Mouse (Mus musculus): ENCODE data around the gene Fam222a.

Gene Fam222a

GRCm38 (mm10) chr5:114567565-114568197, at the start of gene Fam222a:
Gene Fam222a (plus strand): TSS chr5:114568016.
- peak; percentile 79 for DNase-seq

GRCm38 (mm10) chr5:114528355-114528754, 39.5 kb upstream of the Fam222a start:
- no peak for DNase-seq

DNA sequence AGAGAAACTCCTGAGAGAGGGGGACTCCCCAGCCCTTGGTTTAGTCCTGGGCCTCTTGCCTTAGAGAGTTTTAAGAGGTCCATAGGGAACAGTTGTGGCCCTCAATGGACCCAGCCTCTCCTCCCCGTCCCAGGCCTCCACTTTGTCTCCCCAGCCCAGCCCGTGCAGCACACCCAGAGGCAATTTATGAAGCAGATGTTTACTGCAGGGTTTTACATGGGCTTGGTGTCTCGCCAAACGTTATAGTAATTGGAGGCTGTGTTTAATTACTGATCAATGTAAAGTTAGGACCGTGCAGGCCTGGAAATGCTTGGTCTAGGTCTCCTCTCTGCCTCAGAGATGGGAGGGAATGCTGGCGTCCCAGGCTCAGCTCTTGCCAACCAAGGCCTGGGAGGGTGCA, 37.5 kb upstream of the Fam222a start:
- DNase-seq: no peak

- DNase-seq: no peak
Observed at GRCm38 (mm10) chr5:114532055-114532454, 35.8 kb upstream of the Fam222a start.

DNA sequence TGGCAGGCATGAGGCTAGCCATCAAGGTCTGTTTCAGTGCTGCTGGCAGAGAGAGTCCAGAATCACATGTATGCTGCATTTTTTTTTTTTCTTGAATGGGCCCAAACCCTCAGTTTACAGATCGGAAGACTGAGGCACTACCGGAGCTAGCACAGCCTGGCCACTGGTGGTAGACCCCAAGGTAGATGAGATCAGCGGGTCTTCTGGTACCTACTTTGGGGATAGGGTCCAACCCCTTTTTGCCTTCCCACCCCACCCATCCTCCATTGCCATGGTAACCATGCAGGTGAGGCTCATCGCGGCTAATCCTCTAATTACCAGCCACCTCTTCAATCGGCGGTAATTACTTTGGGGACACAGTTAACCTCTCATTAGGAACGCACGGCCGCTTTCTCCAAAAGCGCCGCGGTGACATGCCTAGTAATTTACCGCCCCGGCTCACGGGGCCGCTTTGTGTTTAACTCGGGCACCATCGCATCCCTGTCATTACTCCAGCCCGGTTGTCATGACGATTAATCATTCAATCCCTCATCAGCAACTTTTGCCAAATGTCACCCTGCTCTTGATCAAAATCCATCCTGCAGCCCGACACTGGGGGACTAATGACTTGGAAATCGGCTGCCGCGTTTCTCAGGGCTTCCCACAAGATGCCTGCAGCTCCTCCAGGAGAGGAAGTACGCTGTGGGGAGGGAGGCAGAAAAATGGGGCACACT, 30.4 kb upstream of the Fam222a start:
- DNase-seq: no peak

DNA sequence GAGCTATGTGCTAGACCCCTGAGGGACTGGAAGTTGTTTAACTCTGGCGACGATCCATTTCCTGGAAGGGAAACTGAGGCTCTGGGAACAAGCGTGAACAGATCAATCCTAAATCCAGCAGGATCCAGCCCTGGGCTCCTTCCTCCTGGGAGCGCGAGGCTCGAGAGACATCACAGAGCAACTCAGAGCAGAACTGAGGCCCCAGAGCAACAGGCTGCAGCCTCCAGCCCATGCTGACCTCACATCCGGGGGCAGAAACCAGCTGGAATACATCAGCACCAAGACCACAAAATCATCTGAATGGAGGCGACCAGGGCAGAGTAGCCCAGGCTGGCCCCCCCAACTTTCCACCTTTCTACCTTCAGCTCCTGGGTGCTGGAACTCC, 29.8 kb upstream of the Fam222a start:
- DNase-seq: no peak

GRCm38 (mm10) chr5:114538752-114539151, 29.1 kb upstream of the Fam222a start:
- no peak for DNase-seq

DNA sequence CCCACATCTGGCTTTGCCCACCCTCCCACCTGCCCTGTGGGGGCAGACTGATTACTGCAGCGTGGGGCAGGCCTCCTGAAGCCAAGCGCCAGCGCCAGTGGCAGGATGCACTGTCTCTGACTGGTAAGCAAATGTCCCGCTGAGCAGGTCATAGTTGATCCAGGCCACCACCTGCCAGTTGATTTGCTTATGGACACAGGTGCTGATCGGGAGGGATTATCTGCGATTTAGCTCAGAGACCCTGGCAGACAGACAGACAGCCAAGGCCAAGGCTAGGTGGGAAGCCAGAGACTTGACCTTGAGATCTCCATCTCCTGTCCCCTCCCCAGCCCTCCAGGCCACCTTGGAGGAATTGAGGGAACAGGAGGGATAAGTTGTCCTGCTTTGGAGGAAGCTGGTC, 28.1 kb upstream of the Fam222a start:
- no peak for DNase-seq

DNA sequence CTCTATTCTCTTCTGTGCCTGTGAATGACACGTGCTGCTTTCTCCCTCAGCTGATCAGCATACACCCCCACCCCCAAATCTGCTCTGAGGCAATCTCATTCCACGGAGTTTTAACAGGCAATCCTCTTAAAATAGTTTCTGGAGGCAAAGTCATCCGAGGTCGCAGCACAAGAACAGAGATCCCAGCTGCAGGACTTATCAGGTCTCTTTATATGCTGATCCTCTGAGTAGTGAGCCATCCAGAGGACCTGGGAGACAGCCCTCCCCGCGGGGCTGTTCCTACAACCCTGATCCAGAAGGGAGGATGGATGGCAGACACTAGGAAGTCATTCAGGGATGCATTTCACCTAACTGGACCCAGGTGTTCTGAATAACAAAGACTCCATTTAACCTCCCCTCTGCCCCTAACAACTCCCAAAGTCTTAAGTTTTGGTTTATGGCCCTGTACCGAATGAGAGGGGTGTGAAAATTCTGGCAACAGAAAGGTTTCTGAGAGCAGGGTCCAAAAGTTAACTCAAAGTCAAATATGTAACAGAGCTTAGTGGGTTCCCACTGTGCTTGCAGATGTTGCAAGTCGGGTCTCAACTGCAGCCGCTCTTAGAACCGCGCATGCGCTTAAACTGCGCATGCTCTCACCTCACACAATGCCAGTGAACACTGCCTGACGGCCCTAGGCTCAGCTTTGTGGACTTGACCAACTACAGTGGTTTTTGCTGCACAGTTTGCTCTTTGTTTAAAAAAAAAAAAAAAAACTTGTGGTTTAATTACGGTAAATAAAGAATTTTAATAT, 26.0 kb upstream of the Fam222a start:
- no peak for DNase-seq

GRCm38 (mm10) chr5:114543656-114544055, 24.2 kb upstream of the Fam222a start:
- DNase-seq: no peak

DNA sequence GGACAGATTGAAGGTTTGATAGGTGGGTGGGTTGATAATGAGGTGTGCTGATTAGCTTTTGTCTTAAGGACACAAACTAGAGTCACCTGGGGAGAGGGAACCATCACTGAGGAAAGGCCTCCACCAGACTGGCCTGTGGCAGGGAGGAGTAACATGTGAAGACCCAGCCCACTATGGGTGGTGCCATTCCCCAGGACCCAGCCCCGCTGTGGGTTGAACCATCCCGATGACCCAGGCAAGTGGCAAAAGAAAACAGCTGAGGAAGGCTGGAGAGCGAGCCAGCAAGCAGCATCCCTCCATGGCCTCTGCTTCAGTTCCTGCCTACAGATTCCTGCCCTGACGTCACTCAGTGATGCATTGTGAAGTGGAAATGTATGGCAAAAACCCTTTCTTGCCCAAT, 23.6 kb upstream of the Fam222a start:
- DNase-seq: no peak

DNA sequence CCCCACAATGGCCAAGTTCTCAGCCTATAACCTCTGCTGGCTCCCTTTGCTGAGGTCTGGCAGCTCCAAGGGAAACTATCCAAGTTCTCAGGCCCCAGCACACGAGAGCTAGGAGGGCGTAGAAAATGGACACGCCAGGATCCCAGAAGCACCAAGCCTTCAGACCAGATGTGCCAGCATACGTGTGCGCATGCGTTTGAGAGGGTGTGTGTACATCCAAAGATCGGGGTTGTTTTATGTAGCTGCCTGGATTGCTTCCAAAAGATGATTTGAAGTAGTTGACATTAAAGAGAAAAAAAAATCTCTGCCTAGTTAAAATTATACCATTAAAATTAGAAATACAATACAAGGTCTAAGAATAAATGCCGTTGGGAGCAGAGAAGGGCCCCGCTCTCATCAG, 22.7 kb upstream of the Fam222a start:
- no peak for DNase-seq

- no peak for DNase-seq
Observed at GRCm38 (mm10) chr5:114548976-114549375, 18.8 kb upstream of the Fam222a start.

DNA sequence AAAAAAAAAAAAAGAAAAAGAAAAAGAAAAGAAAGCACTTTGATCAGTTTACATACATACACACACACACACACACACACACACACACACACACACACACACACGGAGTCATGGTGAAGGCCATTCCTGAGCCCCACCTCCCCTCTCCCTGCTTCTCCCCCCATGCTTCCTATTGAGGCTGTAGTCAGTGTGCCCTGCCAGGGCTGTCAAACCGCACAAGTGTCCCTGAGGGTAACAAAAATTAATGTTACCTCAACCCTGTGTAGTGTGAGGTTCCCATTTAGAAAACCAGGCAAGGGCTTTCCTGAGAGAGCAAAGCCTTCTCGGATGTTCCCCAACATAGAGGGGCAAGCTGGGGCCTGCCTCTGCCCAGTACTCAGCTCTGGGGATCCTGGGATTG, 18.0 kb upstream of the Fam222a start:
- no peak for DNase-seq

DNA sequence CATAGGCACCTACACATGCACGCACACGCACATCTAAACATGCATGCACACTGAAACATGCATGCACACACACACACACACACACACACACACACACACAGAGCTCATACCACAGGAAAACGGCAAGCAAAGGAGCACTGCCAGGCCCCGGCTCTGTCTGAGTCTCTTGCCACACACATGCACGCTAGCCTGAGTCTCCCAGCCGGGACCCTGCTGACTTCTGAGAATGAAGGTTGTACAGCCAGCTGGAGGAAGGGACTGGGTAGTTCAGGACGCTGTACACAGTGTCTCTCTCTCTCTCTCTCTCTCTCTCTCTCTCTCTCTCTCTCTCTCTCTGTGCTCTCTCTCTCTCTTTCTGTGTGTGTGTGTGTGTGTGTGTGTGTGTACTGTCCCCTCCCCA, 17.4 kb upstream of the Fam222a start:
- no peak for DNase-seq

- no peak for DNase-seq
Observed at GRCm38 (mm10) chr5:114550886-114551492, 16.8 kb upstream of the Fam222a start.

- DNase-seq: no peak
Observed at GRCm38 (mm10) chr5:114552507-114553208, 15.2 kb upstream of the Fam222a start.

DNA sequence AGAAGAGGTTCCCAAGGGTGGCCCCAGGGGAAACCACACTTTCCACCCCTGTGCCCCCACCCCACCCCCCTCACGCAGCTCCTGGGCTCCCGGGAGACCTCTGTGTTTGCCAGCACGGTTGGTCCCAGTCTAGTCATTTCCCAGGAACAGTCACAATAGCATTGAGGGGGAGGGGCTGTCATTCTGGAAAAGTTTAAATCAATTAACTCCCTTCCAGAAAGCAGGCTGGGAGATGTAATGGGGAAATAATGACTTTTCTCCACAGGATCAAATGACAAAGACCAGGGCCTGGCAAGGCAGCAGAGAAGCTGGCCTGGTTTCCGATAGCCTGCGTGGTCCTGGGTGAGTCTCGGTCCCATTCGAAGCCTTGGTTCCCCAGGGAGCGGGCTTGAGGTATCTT, 14.1 kb upstream of the Fam222a start:
- no peak for DNase-seq

DNA sequence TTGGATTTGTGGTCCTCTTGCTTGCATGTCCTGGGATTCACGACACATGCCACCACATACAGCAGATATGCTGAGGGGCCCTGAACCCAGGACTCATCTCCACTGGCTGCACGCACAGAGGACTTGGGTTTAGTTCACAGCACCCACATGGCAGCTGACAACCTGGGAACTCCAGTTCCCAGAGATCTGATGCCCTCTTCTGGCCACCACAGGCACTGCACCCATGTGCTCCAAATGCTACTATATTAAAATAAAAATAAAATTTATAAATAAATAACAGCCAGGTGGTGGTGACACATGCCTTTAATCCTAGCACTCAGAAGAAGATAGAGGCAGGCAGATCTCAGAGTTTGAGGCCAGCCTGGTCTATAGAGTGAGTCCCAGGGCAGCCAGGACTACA, 12.4 kb upstream of the Fam222a start:
- DNase-seq: no peak

DNA sequence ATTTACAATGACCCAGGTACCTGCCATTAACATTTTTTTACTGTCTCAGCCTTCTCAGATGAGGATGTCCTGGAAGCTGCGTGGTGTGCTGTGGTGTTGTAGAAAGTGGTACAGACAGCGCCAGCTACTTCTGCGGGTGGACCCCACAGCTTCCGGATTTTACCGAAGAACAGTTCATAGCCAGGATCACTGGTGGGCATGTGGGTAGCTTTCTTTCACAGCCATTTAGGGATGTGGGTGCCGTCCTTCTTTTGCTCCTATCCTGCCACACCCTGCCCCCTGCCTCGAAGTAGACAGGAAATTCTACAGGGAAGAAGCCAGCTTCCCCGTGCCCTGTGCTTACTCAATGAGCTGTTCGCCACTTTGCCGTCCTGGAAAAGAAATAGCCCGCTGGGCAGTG, 11.7 kb upstream of the Fam222a start:
- no peak for DNase-seq

- no peak for DNase-seq
Observed at GRCm38 (mm10) chr5:114557765-114558731, 9.8 kb upstream of the Fam222a start.

DNA sequence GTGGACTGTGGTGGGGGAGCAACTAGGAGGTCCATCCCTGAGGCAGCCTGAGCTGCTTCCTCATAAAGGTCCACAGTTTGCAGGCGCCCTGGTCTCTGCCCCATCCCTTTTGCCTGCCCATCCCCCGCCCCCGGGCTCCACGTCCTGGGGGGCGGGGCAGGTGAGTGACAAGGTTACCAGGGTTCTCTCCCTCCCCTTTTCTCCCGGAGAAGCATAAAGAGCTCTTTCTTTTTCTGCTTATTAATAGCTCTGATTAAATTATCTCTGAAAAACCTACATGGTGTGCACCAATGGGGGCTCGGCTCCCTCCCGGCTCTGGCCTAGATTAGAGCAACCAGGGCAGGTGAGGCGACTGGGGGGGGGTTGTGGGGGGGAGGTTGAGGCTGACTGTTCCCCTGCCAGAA, 7.3 kb upstream of the Fam222a start:
- no peak for DNase-seq
